Mouse (Mus musculus): ENCODE measurements at regions not wholly inside any gene's neighbourhood (a gene's known extent, or its start where the extent isn't known, plus 50 kb on each side); places are given as distances from the start of the nearest gene placed in this dataset.

DNA sequence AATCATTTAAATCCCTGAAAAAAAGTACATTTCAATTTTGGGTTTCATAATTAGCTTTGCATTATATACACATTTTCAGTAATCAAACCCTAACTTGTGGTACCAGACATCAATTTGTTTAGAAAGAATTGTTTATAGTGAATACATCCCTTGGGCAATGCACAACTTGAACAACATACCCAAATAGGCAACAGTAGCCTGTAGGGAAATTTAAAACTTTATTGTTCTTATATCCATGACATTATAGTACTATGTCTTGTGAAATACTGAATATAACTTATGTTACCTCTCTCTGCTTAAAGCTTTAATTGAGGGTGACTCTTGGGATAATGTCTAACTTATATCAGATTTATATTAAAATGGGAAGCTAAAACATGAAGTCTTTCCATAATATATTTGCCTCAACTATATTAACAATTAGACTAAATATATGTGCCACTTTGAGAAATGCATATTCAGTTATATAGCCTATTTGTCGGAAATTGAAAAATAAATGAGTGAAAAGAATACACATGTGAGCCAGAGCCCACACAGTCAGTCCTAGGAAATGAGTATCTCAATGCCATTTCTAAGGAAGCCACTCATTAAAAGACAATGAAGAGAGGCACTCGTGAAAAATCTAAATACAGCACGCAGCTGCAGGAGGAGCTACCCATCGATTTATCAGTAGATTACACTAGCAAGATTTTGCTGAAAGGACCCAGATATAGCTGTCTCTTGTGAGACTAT lies 458.1 kb upstream of the Slitrk6 start:
- DNase-seq (ENCODE audit: low spot score in 2 of 2) = no peak

DNA sequence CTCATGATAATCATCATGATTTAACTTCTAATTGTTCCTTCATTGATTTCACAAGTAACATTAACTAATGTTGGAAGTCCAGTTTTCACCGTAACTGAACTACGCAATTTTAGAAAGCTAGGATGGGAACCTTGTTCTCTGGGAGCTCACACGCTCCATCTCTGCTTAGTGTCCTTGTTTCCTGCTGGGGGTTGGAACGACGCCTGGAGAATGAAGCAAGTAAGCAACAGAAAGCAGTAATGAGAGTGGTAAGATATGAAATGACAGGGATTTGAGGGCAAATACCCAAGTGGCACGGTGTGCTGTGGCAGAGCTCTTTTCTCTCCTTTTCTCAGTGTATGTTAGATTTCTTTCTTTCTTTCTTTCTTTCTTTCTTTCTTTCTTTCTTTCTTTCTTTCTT lies 448.0 kb upstream of the Slitrk5 start:
- DNase-seq (ENCODE audit: low spot score in 2 of 2) = no peak

GRCm38 (mm10) chr14:111239121-111239520 lies 435.8 kb upstream of the Slitrk5 start:
- DNase-seq (ENCODE audit: low spot score in 2 of 2) = no peak

DNA sequence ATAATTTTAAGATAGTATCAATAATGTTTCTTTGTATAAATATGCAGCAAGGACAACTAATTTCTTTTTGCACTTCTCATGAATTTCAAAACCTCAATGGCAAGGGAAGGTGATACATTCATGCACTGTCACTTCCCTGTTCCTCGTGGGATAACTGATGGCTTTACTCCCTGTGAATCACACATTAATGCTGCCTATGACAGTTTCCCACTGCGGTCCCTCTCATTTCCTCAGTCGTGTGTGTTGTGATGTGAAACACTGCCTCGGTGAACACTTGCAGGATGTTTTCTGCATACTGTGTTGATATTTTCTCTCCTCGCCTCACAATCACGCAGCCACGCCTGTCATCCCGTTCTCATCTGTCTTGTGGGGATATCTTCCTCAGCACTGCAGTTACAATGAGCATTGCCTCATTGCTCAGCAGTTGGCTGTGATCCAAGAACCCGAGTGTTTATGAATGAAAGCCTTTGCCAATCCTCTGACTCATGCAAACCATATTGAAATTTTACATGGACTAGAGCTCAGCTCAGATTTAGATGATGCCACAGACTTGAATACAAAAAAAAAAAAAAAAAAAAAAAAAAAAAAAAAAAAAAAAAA lies 425.4 kb upstream of the Slitrk5 start:
- peak in 1 of 2 experiments; percentile 61 for DNase-seq (ENCODE audit: low spot score in 2 of 2)

DNA sequence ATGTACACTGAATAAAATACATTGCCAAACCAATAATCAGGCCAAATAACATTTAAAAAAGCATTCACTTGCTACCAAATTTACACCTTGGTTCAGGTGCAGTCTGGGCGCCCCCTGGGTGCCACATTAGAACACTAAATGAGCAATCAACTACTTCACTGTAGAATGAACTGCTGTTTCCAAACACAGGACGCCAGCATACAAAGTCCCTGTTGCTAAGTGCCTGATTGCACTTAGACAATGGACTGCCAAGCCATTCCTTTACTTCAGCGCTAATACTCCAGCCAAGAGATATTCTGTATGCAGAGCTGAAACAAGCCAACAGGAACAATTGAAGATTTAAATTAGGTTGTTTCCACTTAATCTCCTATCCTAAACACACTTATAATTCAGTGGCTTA lies 421.7 kb upstream of the Slitrk5 start:
- no peak for DNase-seq (ENCODE audit: low spot score in 2 of 2)

- no peak for DNase-seq (ENCODE audit: low spot score in 2 of 2)
Measured at GRCm38 (mm10) chr14:111261696-111262095, 413.2 kb upstream of the Slitrk5 start.

DNA sequence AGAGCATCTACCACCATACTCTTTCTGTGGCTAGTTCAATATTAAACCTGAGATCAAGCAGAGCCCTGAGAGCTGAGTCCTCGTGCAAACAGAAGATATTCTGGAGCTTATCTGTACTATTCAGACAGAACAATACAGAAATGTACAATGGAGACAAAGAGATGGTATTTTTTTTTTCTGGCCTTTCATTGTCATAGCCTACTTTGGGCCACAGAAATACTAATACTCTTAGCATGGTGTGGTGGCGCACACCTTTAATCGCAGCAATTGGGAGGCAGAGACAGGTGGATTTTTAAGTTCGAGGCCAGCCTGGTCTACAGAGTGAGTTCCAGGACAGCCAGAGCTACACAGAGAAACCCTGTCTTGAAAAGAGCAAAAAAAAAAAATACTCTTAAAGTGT lies 404.7 kb upstream of the Slitrk5 start:
- DNase-seq (ENCODE audit: low spot score in 2 of 2) = no peak

- no peak for DNase-seq (ENCODE audit: low spot score in 2 of 2)
Measured at GRCm38 (mm10) chr14:111281354-111281753, 393.5 kb upstream of the Slitrk5 start.

DNA sequence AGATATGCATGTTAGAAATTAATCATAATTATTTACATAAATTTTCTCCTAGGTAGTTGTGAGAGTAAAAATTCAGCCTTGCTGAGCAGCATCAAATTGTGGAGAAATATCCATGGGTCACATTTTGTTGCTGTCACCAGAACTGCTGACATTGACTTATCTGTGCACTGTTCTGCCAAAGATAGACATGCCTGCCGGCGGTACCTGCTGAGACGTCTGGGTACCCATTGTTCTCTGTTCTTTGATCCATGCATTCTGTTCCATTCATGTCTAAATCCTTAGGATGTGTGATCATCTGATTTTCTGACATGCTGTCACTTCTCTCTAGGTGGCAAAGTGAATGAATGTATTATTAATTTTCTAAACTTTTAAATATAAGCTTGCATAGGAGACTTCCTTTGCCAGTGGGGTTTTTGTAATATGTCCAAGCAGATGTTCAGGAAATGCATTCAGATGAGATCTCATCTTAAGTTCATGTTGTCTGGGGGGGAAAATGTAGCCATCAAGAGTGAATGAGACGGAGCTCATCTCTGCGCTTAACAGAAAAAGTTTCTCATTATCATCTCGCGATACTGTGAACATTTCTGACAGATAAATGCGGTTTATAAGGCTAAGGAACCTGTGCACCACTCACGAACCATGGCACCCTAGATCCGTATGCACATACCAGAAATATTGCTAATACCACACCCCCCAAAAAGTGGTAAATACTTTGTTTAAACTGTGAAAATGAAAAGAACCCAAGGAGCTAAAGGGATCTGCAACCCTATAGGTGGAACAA lies 391.0 kb upstream of the Slitrk5 start:
- no peak for DNase-seq (ENCODE audit: low spot score in 2 of 2)

DNA sequence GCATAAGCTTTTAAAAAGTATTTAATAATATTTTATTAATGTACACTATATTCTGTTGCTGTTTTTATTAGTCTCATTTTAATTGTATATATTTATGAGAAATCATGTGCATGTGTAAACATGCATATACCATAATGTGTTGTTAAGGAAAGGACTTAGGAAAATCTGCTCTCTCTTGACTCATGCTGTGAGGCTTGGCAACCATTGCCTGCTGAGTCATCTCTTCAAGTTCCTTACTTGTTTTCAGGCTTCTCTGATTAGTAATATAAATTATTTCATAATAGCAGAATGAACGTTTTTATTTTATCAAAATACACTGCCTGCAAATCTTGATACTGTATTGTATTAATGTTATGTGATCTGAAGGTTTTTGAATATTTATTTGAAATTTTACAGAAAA lies 388.9 kb upstream of the Slitrk5 start:
- no peak for DNase-seq (ENCODE audit: low spot score in 2 of 2)

- no peak for DNase-seq (ENCODE audit: low spot score in 2 of 2)
Measured at GRCm38 (mm10) chr14:111295521-111295920, 379.4 kb upstream of the Slitrk5 start.

DNA sequence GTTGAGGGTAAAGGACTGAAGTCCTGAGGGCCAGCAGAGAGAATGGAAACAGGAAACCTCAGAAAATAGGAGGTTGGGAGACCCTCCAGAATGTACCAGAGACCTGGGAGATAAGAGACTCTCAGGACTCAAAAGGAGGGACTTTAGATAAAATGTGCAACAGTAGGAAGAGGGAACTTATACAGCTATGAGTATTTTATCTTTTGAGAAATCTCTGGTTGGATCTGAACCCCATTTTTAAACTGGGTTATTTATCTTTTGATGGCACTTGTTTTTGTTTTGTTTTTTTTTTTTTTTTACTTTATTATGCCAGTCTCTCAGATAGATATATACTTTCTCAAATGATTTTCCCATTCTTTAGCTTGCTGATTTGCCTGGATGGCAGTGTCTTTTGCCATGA lies 377.1 kb upstream of the Slitrk5 start:
- DNase-seq (ENCODE audit: low spot score in 2 of 2) = no peak

- no peak for DNase-seq (ENCODE audit: low spot score in 2 of 2)
Measured at GRCm38 (mm10) chr14:111330570-111330969, 344.3 kb upstream of the Slitrk5 start.

- DNase-seq (ENCODE audit: low spot score in 2 of 2) = no peak
Measured at GRCm38 (mm10) chr14:111353518-111353917, 321.4 kb upstream of the Slitrk5 start.

DNA sequence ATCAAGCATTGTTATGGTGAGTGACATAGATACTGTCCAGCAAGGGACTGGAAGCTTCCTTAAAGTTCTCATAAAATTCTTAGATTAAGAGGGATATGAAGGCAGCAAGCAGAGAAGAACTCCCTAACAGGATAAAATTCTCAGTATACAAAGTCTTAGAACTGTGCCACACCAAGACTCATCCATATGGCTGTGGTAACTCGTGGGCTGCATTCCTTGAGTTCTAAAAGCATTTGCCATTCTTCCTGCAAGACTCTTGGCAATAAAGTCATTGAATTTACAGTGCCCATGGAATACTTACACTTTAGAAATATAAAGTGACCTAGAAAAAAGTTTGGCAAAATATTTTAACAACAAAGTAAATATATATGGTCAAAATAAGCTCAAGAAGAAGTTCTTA lies 278.1 kb upstream of the Slitrk5 start:
- no peak for DNase-seq (ENCODE audit: low spot score in 2 of 2)

DNA sequence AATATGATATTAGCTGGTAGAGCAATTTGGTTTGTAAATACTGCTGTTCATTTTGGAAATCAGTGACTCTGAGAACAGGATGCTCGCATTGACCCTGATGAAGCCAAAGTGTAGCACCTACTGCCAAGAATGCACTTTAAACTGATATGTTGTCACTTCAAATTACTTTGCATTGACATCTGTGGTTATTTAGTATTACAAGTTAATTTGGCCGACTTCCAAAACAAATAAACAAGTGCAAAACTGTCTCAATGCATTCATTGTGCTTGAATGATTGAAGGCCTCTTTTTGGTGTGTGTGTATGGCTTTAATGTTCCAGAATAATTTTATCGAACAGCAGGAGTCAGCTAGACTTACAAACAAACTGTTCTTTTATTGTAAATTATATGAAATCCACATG lies 274.1 kb upstream of the Slitrk5 start:
- DNase-seq (ENCODE audit: low spot score in 2 of 2) = no peak

- DNase-seq (ENCODE audit: low spot score in 2 of 2) = no peak
Measured at GRCm38 (mm10) chr14:111402538-111402937, 272.4 kb upstream of the Slitrk5 start.

DNA sequence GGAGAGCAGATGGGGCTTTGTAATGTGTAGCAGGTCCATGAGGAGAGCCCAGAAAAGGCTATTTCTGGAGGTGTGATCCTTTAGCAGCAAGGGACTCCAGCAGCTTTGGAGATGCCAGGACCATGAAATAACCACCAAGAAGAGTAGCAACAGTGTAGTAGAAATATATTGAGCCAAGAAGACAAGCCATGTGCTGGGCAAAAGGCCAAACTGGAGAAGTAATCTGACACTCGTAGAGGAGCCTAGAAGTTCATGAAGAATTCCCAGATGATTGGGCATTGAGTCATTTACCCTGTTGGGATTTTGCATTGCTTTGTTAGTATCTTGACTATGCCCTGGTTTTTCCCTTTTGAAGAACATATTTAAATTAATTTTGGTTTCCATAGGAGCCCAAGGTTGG lies 271.3 kb upstream of the Slitrk5 start:
- DNase-seq (ENCODE audit: low spot score in 2 of 2) = no peak

DNA sequence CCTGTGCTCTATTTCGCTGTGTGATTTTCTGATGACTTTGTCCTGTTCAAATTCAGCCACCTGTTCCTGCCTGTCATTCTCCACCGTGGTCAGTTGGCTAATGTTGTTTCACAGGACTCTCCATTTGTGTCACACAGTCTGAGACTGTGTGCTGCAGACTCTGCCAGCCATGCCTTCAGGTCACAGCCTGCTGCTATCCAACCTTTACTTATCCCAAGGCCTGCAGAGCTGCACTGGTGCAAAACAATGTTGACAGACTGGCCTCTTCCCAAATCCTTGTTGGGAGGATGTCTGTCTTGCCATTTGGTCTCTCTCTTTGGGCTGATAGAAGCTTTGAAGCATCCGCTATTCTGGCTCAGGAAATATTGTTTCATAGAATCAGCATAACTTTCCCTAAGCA lies 261.4 kb upstream of the Slitrk5 start:
- DNase-seq (ENCODE audit: low spot score in 2 of 2) = no peak

- DNase-seq (ENCODE audit: low spot score in 2 of 2) = no peak
Measured at GRCm38 (mm10) chr14:111418531-111418930, 256.4 kb upstream of the Slitrk5 start.

- no peak for DNase-seq (ENCODE audit: low spot score in 2 of 2)
Measured at GRCm38 (mm10) chr14:111429101-111429857, 245.6 kb upstream of the Slitrk5 start.

All from urinary bladder, postnatal 4 days (tissue).